Mouse (Mus musculus): ENCODE measurements around the gene Ncam2. TPM values are rescaled to one million over a fixed set of nuclear protein-coding genes. Genes with fewer than 3 reads are reported as not detected.

The Ncam2 gene
- polyA plus RNA-seq, 1 experiment from 2014 or later: 0.95 TPM

GRCm38 (mm10) chr16:81496111-81496510 is 295.6 kb downstream of the Ncam2 start:
- no peaks in the 10 kb centered on the region for H3K9me3 ChIP-seq
- 62% methylated on average over 2 of the region's 2 CpGs for WGBS
- no peaks in the 10 kb centered on the region for H3K36me3 ChIP-seq (replicated peaks)
- DNase-seq (ENCODE audit: extremely low spot score, low spot score): no peak
- no peaks in the 10 kb centered on the region for H3K27me3 ChIP-seq (ENCODE audit: poor library complexity, severe bottlenecking)
- no peak overlapping the region for H3K4me3 ChIP-seq
- H3K27ac ChIP-seq: no peak overlapping the region
- H3K4me1 ChIP-seq: no peaks in the 10 kb centered on the region

GRCm38 (mm10) chr16:81502578-81502977 is 302.1 kb downstream of the Ncam2 start:
- Histone ChIP-seq H3K9me3 (no peaks in the 10 kb centered on the region), H3K36me3 (replicated peaks) (no peaks in the 10 kb centered on the region), H3K27ac (no peak overlapping the region), H3K27me3 (ENCODE audit: poor library complexity, severe bottlenecking) (no peaks in the 10 kb centered on the region), H3K4me1 (no peaks in the 10 kb centered on the region), H3K4me3 (no peak overlapping the region)
- WGBS: 91% methylated on average over 2 of the region's 2 CpGs
- no peak for DNase-seq (ENCODE audit: extremely low spot score, low spot score)

GRCm38 (mm10) chr16:81536230-81536629 is 335.7 kb downstream of the Ncam2 start:
- DNase-seq (ENCODE audit: extremely low spot score, low spot score): no peak
- Histone ChIP-seq H3K4me3 (no peak overlapping the region), H3K9me3 (no peaks in the 10 kb centered on the region), H3K27me3 (ENCODE audit: poor library complexity, severe bottlenecking) (no peaks in the 10 kb centered on the region), H3K27ac (no peak overlapping the region), H3K4me1 (no peaks in the 10 kb centered on the region), H3K36me3 (replicated peaks) (no peaks in the 10 kb centered on the region)
- WGBS: 80% methylated on average over 3 of the region's 3 CpGs

- Histone ChIP-seq H3K4me3 (no peak overlapping the region), H3K27me3 (ENCODE audit: poor library complexity, severe bottlenecking) (no peaks in the 10 kb centered on the region), H3K4me1 (no peaks in the 10 kb centered on the region), H3K9me3 (no peaks in the 10 kb centered on the region), H3K36me3 (replicated peaks) (no peaks in the 10 kb centered on the region), H3K27ac (no peak overlapping the region)
- DNase-seq (ENCODE audit: extremely low spot score, low spot score): no peak
- 84% methylated on average over 4 of the region's 4 CpGs for WGBS
Observed at GRCm38 (mm10) chr16:81587565-81588107, 387.1 kb downstream of the Ncam2 start.

- Histone ChIP-seq H3K27me3 (ENCODE audit: poor library complexity, severe bottlenecking) (no peaks in the 10 kb centered on the region), H3K27ac (no peak overlapping the region), H3K4me3 (no peak overlapping the region), H3K4me1 (no peaks in the 10 kb centered on the region), H3K9me3 (no peaks in the 10 kb centered on the region), H3K36me3 (replicated peaks) (no peaks in the 10 kb centered on the region)
- WGBS: 57% methylated on average over 6 of the region's 6 CpGs
- DNase-seq (ENCODE audit: extremely low spot score, low spot score): no peak
Observed at GRCm38 (mm10) chr16:81623276-81623675, 422.8 kb downstream of the Ncam2 start.

- no peak for DNase-seq (ENCODE audit: extremely low spot score, low spot score)
- H3K9me3 ChIP-seq: no peaks in the 10 kb centered on the region
- WGBS: 71% methylated on average over 4 of the region's 4 CpGs
- no peaks in the 10 kb centered on the region for H3K27me3 ChIP-seq (ENCODE audit: poor library complexity, severe bottlenecking)
- no peaks in the 10 kb centered on the region for H3K36me3 ChIP-seq (replicated peaks)
- no peak overlapping the region for H3K27ac ChIP-seq
- H3K4me3 ChIP-seq: no peak overlapping the region
- no peaks in the 10 kb centered on the region for H3K4me1 ChIP-seq
Observed at GRCm38 (mm10) chr16:81623776-81624175, 423.3 kb downstream of the Ncam2 start.

GRCm38 (mm10) chr16:81650286-81650685 is 449.8 kb downstream of the Ncam2 start:
- DNase-seq (ENCODE audit: extremely low spot score, low spot score): no peak
- no peaks in the 10 kb centered on the region for H3K27me3 ChIP-seq (ENCODE audit: poor library complexity, severe bottlenecking)

GRCm38 (mm10) chr16:81651550-81651949 is 451.1 kb downstream of the Ncam2 start:
- Histone ChIP-seq H3K27ac (no peak overlapping the region), H3K4me1 (no peaks in the 10 kb centered on the region), H3K9me3 (no peaks in the 10 kb centered on the region), H3K4me3 (no peak overlapping the region), H3K27me3 (ENCODE audit: poor library complexity, severe bottlenecking) (no peaks in the 10 kb centered on the region), H3K36me3 (replicated peaks) (no peaks in the 10 kb centered on the region)
- DNase-seq (ENCODE audit: extremely low spot score, low spot score): no peak
- 71% methylated on average over 1 of the region's 1 CpGs for WGBS

More at GRCm38 (mm10) chr16:81650286-81650685, 449.8 kb downstream of the Ncam2 start:
- H3K36me3 ChIP-seq (replicated peaks): no peaks in the 10 kb centered on the region
- no peaks in the 10 kb centered on the region for H3K9me3 ChIP-seq
- H3K4me3 ChIP-seq: no peak overlapping the region
- no peak overlapping the region for H3K27ac ChIP-seq
- WGBS: 95% methylated on average over 3 of the region's 3 CpGs
- H3K4me1 ChIP-seq: no peaks in the 10 kb centered on the region

GRCm38 (mm10) chr16:81656550-81656949 is 456.1 kb downstream of the Ncam2 start:
- WGBS: 80% methylated on average over 2 of the region's 2 CpGs
- Histone ChIP-seq H3K27ac (no peak overlapping the region), H3K4me1 (no peaks in the 10 kb centered on the region), H3K9me3 (no peaks in the 10 kb centered on the region), H3K36me3 (replicated peaks) (no peaks in the 10 kb centered on the region), H3K4me3 (no peak overlapping the region), H3K27me3 (ENCODE audit: poor library complexity, severe bottlenecking) (no peaks in the 10 kb centered on the region)
- no peak for DNase-seq (ENCODE audit: extremely low spot score, low spot score)

- Histone ChIP-seq H3K36me3 (replicated peaks) (no peaks in the 10 kb centered on the region), H3K9me3 (0 out of 2 replicates have a peak, but pooled peaks cover 2% of the 10 kb centered on the region), H3K27ac (no peak overlapping the region), H3K4me1 (no peaks in the 10 kb centered on the region), H3K4me3 (no peak overlapping the region), H3K27me3 (ENCODE audit: poor library complexity, severe bottlenecking) (no peaks in the 10 kb centered on the region)
- no peak for DNase-seq (ENCODE audit: extremely low spot score, low spot score)
- 89% methylated on average over 1 of the region's 1 CpGs for WGBS
Observed at GRCm38 (mm10) chr16:81673866-81674265, 473.4 kb downstream of the Ncam2 start.

GRCm38 (mm10) chr16:81675546-81675945 is 475.0 kb downstream of the Ncam2 start:
- Histone ChIP-seq H3K36me3 (replicated peaks) (no peaks in the 10 kb centered on the region), H3K27ac (no peak overlapping the region), H3K9me3 (0 out of 2 replicates have a peak, but pooled peaks cover 2% of the 10 kb centered on the region), H3K4me3 (no peak overlapping the region), H3K27me3 (ENCODE audit: poor library complexity, severe bottlenecking) (no peaks in the 10 kb centered on the region), H3K4me1 (no peaks in the 10 kb centered on the region)
- WGBS: 79% methylated on average over 1 of the region's 1 CpGs
- no peak for DNase-seq (ENCODE audit: extremely low spot score, low spot score)

All from forebrain, embryonic 10.5 days (tissue).